Comparison of ENCODE assay signal across 28 mouse cellular contexts in genomic region chr6:42318293-42318692, GRCm38 (mm10). TPM values are rescaled to one million over a fixed set of nuclear protein-coding genes. Genes with fewer than 3 reads are reported as not detected.
"Had no signal": no experiment of that assay in that cellular context is flagged by ENCODE, and none has a peak within 500 bp of the region (broad histone marks: within the 10 kb centered on the region; RNA-seq: fewer than 3 reads in every experiment).

No protein-coding gene starts in this region.

- H3K9me3 ChIP-seq: heart, embryonic 13.5 days; heart, embryonic 15.5 days; hindbrain, embryonic 13.5 days; hindbrain, embryonic 15.5 days; kidney, embryonic 15.5 days; limb, embryonic 13.5 days; limb, embryonic 15.5 days; liver, embryonic 12.5 days had no signal

- ATAC-seq: hindbrain, postnatal 0 days; intestine, embryonic 16.5 days; liver, embryonic 12.5 days had no signal

- H3K4me1 ChIP-seq: heart, embryonic 15.5 days; liver, embryonic 12.5 days had no signal

- DNase-seq: gastrocnemius, postnatal 10 days; gastrocnemius, postnatal 36 days; heart, adult 11 months; heart, adult 2 months; heart, postnatal 14 days; heart, postnatal 36 days; kidney, adult 11 months; kidney, adult 2 months; kidney, adult 9 months; kidney, postnatal 14 days; kidney, postnatal 36 days; layer of hippocampus, adult 9-11 months; layer of hippocampus, postnatal 36 days had no signal

- H3K36me3 ChIP-seq: heart, embryonic 15.5 days; kidney, embryonic 15.5 days; limb, embryonic 15.5 days; liver, embryonic 12.5 days had no signal

- H3K27me3 ChIP-seq: hindbrain, embryonic 13.5 days; hindbrain, embryonic 15.5 days had no signal

- H3K4me2 ChIP-seq: heart, embryonic 11.5 days; heart, embryonic 13.5 days; heart, embryonic 15.5 days; hindbrain, embryonic 13.5 days; hindbrain, embryonic 15.5 days; kidney, embryonic 15.5 days; limb, embryonic 13.5 days; limb, embryonic 15.5 days; liver, embryonic 12.5 days had no signal

- H3K27ac ChIP-seq: heart, adult 2 months; heart, embryonic 13.5 days; heart, embryonic 15.5 days; hindbrain, embryonic 13.5 days; hindbrain, embryonic 15.5 days; hindbrain, postnatal 0 days; kidney, embryonic 15.5 days; kidney, postnatal 0 days; limb, embryonic 13.5 days; limb, embryonic 15.5 days; liver, embryonic 12.5 days; liver, embryonic 14.5 days had no signal

- H3K9ac ChIP-seq: heart, embryonic 13.5 days; heart, embryonic 15.5 days; hindbrain, embryonic 13.5 days; hindbrain, embryonic 15.5 days; kidney, embryonic 15.5 days; limb, embryonic 13.5 days; limb, embryonic 15.5 days; liver, embryonic 12.5 days; liver, embryonic 14.5 days had no signal

- H3K4me3 ChIP-seq: heart, adult 2 months; heart, embryonic 13.5 days; heart, embryonic 15.5 days; hindbrain, embryonic 13.5 days; hindbrain, embryonic 15.5 days; kidney, embryonic 15.5 days; limb, embryonic 13.5 days; limb, embryonic 15.5 days; liver, embryonic 12.5 days had no signal

RNA-seq across cellular contexts. Expression of gene Fam131b, which starts 6.2 kb away (rescaled TPM):
- total RNA-seq: hematopoietic stem cell, adult 5-6 weeks; liver, adult 2 months had no signal
- polyA plus RNA-seq: kidney, postnatal 0 days; liver, adult 2 months; liver, embryonic 12.5 days had no signal

RNA-seq across cellular contexts. Expression of gene Clcn1, which starts 31.8 kb away (rescaled TPM):
- total RNA-seq: hematopoietic stem cell, adult 5-6 weeks had no signal
- polyA plus RNA-seq: liver, embryonic 12.5 days had no signal
